Mouse (Mus musculus): ENCODE results near the gene Cnep1r1. TPM values are rescaled to one million over a fixed set of nuclear protein-coding genes. Genes with fewer than 3 reads are reported as not detected.

Cnep1r1 gene
- total RNA-seq, 2 experiments from 2014 or later = 36.8 to 43.0 TPM

GRCm38 (mm10) chr8:88137748-88138484 lies 19.3 kb downstream of the Cnep1r1 start, which contains the start of gene Heatr3:
TSS of gene Heatr3 (plus strand) at chr8:88137855.
- Histone ChIP-seq H3K4me3 (peak within 1 kb of the TSS; percentile 89), H3K27ac (peak within 1 kb of the TSS; percentile 98)
- peak; percentile 32 for TF ChIP-seq CTCF (IDR thresholded peaks at IDR 0.05)
- intact Hi-C loops (cut with DNase I) = loop anchor here (2.0 kb wide), 1 partner anchor 19 kb away; the partner anchor contains the start of gene Cnep1r1
- peak; percentile 97 for DNase-seq

GRCm38 (mm10) chr8:88139256-88139655 lies 20.7 kb downstream of the Cnep1r1 start:
- Histone ChIP-seq H3K4me3 (no peak overlapping the region), H3K27ac (no peak overlapping the region)
- no peak for DNase-seq
- no peak for TF ChIP-seq CTCF (IDR thresholded peaks at IDR 0.05)
- intact Hi-C loops (cut with DNase I) = loop anchor here (2.0 kb wide), 1 partner anchor 20 kb away; the partner anchor contains the start of gene Cnep1r1

GRCm38 (mm10) chr8:88141629-88142028 lies 23.1 kb downstream of the Cnep1r1 start:
- intact Hi-C loops (cut with DNase I) = no loop called here
- TF ChIP-seq CTCF (IDR thresholded peaks at IDR 0.05) = no peak

GRCm38 (mm10) chr8:88144041-88144440 lies 25.5 kb downstream of the Cnep1r1 start:
- intact Hi-C loops (cut with DNase I) = no loop called here
- Histone ChIP-seq H3K4me3 (no peak overlapping the region), H3K27ac (no peak overlapping the region)
- no peak for DNase-seq
- no peak for TF ChIP-seq CTCF (IDR thresholded peaks at IDR 0.05)

More at GRCm38 (mm10) chr8:88141629-88142028, 23.1 kb downstream of the Cnep1r1 start:
- Histone ChIP-seq H3K4me3 (no peak overlapping the region), H3K27ac (no peak overlapping the region)
- no peak for DNase-seq

- Histone ChIP-seq H3K4me3 (no peak overlapping the region), H3K27ac (no peak overlapping the region)
- no peak for DNase-seq
- intact Hi-C loops (cut with DNase I) = no loop called here
- no peak for TF ChIP-seq CTCF (IDR thresholded peaks at IDR 0.05)
These were observed 32.4 kb downstream of the Cnep1r1 start for GRCm38 (mm10) chr8:88150910-88151371.

DNA sequence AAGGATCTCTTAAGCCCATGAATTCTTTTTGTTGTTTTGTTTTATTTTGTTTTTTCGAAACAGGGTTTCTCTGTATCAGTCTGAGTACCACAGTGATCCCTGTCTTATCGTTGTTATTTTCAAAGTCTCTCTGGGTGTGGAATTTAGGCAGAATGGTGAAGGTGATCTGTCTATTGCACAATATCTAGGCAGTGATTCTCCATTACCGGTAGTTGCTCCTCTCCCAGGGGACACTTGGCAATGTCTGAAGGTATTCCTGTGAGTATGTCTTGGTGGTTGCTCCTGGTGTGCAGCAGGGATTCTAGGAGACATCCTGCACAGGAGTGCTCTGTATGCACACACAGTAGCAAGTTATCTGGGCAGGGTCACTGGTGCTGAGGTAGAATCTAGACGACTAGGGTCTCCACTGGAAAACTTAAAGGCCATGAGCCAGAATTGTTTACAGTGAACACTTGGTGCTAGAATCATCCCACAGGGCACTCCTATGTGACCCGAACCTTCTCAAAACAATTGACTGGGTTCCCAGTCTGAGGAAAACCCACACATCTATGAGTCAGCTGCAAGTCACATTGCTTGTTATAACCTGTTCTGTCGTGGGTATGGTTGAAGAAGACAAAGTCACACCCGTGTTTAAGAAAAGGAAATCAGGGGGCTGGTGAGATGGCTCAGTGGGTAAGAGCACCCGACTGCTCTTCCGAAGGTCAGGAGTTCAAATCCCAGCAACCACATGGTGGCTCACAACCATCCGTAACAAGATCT lies 41.8 kb downstream of the Cnep1r1 start:
- Histone ChIP-seq H3K4me3 (no peak overlapping the region), H3K27ac (no peak overlapping the region)
- intact Hi-C loops (cut with DNase I) = no loop called here
- DNase-seq = no peak
- TF ChIP-seq CTCF (IDR thresholded peaks at IDR 0.05) = no peak

DNA sequence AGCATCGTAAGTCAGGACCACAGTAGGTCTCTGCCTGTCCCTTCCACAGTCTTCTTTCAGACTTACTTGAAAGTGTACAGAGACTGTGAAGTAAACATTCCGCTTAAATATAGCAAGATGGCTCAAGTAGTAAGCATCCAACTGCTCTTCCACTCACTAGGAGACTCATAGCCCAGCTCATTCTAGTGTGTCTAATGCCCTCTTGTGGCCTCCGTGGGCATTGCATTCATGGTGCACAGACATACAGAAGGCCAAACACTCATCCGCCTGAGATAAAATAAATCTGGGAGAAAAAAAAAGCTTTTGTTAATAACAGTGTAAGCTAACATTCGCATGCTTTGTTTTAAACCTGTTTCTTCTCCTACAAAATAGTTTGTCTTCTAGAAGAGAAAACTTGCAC lies 42.9 kb downstream of the Cnep1r1 start:
- DNase-seq = peak; percentile 78
- TF ChIP-seq CTCF (IDR thresholded peaks at IDR 0.05) = peak; percentile 82
- H3K4me3 ChIP-seq = no peak overlapping the region
- intact Hi-C loops (cut with DNase I) = no loop called here
- no peak overlapping the region for H3K27ac ChIP-seq

DNA sequence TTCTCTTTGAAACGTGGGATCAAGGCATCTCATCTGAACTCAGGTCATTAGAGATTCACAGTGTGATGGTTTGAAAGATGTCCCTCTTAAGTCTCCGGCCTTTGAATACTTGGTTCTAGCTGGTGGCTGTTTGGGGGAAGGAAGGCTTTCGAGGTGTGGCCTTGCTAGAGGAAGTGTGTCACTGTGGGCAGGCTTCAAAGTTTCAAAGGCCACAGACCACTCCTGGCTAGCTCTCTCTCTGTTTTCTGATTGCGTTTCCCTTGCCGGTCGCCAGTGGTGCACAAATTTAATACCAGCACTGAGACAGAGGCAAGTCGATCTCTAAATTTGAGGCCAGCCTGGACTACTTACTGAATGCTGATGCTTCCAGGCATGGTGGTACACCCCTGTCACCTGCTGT lies 56.7 kb downstream of the Cnep1r1 start:
- H3K27ac ChIP-seq = no peak overlapping the region
- DNase-seq = no peak
- intact Hi-C loops (cut with DNase I) = no loop called here
- H3K4me3 ChIP-seq = no peak overlapping the region
- TF ChIP-seq CTCF (IDR thresholded peaks at IDR 0.05) = no peak

DNA sequence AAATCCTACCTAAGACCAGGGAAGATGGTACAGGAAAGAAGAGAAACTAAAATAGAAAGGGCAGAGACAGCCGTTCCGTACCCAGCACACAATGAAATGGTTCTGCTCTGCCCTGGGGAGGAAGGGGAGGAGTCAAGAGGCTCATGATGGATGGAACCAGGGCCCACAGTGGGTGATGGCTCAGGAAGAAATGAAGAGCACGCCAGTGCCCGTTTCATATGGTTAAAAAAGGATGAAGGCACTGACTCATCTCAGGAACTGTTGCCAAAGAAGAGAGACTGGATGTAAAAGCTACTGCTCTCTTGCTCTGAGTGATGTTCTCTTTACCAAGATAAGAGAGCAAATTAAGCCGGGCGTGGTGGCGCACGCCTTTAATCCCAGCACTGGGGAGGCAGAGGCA lies 58.7 kb downstream of the Cnep1r1 start:
- H3K27ac ChIP-seq = no peak overlapping the region
- no peak overlapping the region for H3K4me3 ChIP-seq
- no peak for DNase-seq
- intact Hi-C loops (cut with DNase I) = no loop called here
- no peak for TF ChIP-seq CTCF (IDR thresholded peaks at IDR 0.05)

DNA sequence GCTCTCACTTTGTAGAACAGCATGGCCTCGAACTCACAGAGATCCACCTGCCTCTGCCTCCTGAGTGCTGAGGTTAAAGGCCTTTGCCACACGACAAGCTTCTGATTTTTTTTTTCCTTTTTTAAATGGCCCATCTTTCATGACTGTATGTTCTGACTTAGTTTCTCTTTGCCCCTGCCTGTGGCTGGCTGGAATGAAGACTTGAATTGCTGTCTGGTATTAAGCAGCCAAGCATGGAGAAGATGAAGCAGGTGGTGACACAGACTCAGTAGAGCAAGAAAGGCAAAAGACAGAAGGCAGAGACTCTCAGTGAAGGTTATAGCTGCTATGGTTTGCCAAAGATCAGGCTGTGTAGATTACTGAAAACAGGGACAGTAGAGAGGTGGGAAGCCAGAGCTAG lies 64.6 kb downstream of the Cnep1r1 start:
- no peak overlapping the region for H3K27ac ChIP-seq
- no peak for TF ChIP-seq CTCF (IDR thresholded peaks at IDR 0.05)
- intact Hi-C loops (cut with DNase I) = no loop called here
- DNase-seq = no peak
- no peak overlapping the region for H3K4me3 ChIP-seq

Small RNA genes lying within 50 kb of the gene (microRNA-seq; reads per million reads assigned to microRNA genes)
- gene Mir7071 = not detected

Other genes starting within 250 kb of the Cnep1r1 start
- gene Zfp423, start 159.2 kb upstream of the Cnep1r1 start, total RNA-seq (2021) = 10 to 100 TPM; 13.0 to 15.6 TPM
- gene Heatr3, start 19.1 kb downstream of the Cnep1r1 start, total RNA-seq (2021) = 10 to 100 TPM; 32.6 to 32.7 TPM
- 10 to 100 TPM; 16.3 to 18.4 TPM for gene Tent4b, start 80.4 kb downstream of the Cnep1r1 start, total RNA-seq (2021)
- 1 to 10 TPM; 3.4 to 6.6 TPM for gene Adcy7, start 153.6 kb downstream of the Cnep1r1 start, total RNA-seq (2021)
- gene Brd7, start 243.4 kb downstream of the Cnep1r1 start, total RNA-seq (2021) = 10 to 100 TPM; 74.5 to 85.4 TPM

Data from gastrocnemius, adult 2 months (tissue).